Mouse (Mus musculus) NIH3T3 (cell line): Measurements from ENCODE around the gene Mvp.

Experiments used
- DNase-seq: peaks from one replicate; pipeline ENCODE4 v3.0.0-alpha.2; 2012; ENCODE audit warnings: low read depth

Gene Mvp

DNA sequence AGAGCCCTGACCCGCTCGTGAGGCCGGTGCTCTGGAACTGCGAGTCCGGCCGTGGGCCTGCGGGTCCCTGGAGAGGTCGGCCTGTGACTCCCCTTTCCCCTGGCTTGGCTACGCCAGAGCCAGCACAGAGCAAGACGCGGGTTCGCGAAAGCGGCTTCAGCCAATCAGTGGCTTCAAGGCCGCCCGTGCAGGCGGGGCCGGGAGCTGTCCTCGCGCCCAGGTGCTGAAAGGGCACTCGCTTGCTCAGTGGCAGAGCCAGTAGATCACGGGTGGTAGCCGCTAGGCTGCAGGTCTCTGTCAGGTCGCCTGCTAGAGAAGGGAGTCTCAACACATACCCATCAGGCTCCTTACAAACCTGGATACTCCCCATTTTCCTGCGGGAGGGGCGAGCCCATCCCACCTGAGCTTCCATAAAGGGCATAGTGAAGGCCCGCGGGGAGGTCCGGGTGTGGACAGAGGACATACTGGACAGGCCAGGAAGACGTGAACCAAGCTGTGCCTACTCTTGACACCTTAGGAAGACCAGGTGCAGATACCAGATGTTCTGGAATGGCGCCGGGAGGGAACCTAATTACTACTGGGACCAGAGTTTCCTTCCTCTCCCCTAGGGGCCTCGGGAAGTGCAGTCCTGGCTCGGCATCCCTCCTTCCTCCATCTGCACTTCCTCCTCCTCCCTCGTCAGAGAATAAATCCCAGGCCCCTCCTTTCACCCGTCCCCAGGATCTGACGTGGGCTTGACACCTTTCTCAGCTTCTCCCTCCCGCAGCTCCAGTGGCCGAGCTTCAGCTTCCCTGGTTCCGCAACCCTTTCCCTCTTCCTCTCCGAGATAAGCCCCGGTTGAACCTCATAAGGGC, 64.4 kb downstream of the Mvp start, which contains the start of gene Sez6l2:
Gene Sez6l2, plus strand, starts transcription at position 771 of the 854 bp plus-strand sequence.
- DNase-seq: peak; percentile 88

- no peak for DNase-seq
Observed at GRCm38 (mm10) chr7:126949403-126949792, 65.0 kb downstream of the Mvp start, which contains the start of gene Asphd1. TSS of gene Asphd1 (minus strand) at chr7:126949582.

GRCm38 (mm10) chr7:126948626-126949025, 65.8 kb downstream of the Mvp start:
- DNase-seq: no peak

- peak; percentile 73 for DNase-seq
Observed at GRCm38 (mm10) chr7:126946530-126946929, 67.9 kb downstream of the Mvp start.

DNA sequence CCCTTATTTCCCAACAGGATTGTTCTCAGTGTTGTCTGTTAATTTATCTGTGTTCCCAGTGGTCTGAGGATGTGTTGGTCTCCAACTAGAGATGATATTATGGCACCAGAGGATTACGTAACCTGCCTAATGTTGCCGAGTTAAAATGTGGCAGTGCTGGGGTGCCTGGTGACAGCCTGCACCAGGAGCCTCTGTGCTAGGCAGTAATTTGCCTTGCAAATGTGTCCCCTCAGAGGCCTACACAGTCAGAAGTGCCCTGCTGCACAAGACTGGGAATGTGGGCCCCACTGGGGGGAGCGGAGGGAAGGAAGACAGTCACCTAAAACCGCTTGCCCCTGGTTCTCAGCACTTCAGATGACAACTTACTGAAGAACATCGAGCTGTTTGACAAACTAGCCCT, 72.6 kb downstream of the Mvp start:
- DNase-seq: no peak

- DNase-seq: no peak
Observed at GRCm38 (mm10) chr7:126941171-126941570, 73.2 kb downstream of the Mvp start.
